ENCODE assay signal across 24 mouse cellular contexts in genomic region chr1:158218294-158218693, GRCm38 (mm10).
DNase-seq lines count a peak whose midpoint lies in the region; ATAC-seq and TF ChIP-seq lines count a peak whose summit lies in the region.
"Had no signal": no experiment of that assay in that cellular context is flagged by ENCODE, and none has a peak within 500 bp of the region (broad histone marks: within the 10 kb centered on the region; RNA-seq: fewer than 3 reads in every experiment).

No protein-coding gene starts in this region.

- H3K4me1 ChIP-seq in liver, embryonic 12.5 days = no peaks in the 10 kb centered on the region
- H3K4me1 ChIP-seq in liver, embryonic 11.5 days (replicated peaks; ENCODE audit: control insufficient read depth, insufficient read depth, low read length) = no peaks in the 10 kb centered on the region
- H3K4me1 ChIP-seq in stomach, postnatal 0 days (replicated peaks; ENCODE audit: control insufficient read depth, insufficient read depth) = no peaks in the 10 kb centered on the region
- H3K4me1 ChIP-seq in hindbrain, embryonic 10.5 days (replicated peaks) = peaks cover 33% of the 10 kb centered on the region
- H3K4me1 ChIP-seq: heart, embryonic 15.5 days had no signal

- no peak overlapping the region for H3K27ac ChIP-seq in liver, embryonic 12.5 days
- no peak overlapping the region for H3K27ac ChIP-seq in liver, embryonic 11.5 days (ENCODE audit: low read depth, low read length)
- no peak overlapping the region for H3K27ac ChIP-seq in stomach, postnatal 0 days (replicated peaks)
- H3K27ac ChIP-seq in hindbrain, embryonic 10.5 days = no peak overlapping the region
- H3K27ac ChIP-seq: embryonic facial prominence, embryonic 12.5 days; forebrain, embryonic 13.5 days; heart, adult 2 months; heart, embryonic 15.5 days; hindbrain, embryonic 14.5 days had no signal

- ATAC-seq in liver, embryonic 12.5 days = peak; percentile 37; the same call in 1 of the 2 replicates
- no peak; the same call in 1 of the 2 replicates for ATAC-seq in liver, embryonic 11.5 days (replicated peaks; ENCODE audit: low FRiP score)
- ATAC-seq in common myeloid progenitor, adult 5-6 weeks (replicated peaks; ENCODE audit: low read depth, poor library complexity, severe bottlenecking) = peak; percentile 92
- ATAC-seq in megakaryocyte progenitor cell, adult 5-6 weeks (replicated peaks; ENCODE audit: poor library complexity) = peak; percentile 67
- ATAC-seq in stomach, postnatal 0 days (ENCODE audit: low FRiP score, low TSS enrichment) = 0 out of 2 replicates have a peak, but pooled peaks have one; percentile 24
- ATAC-seq: activated CD4-positive, CD25-positive, alpha-beta regulatory T cell, adult 4 months; CD4-positive, CD25-positive, alpha-beta regulatory T cell, adult 4 months; forebrain, embryonic 13.5 days; forebrain, postnatal 0 days; Patski had no signal

- no peak for TF ChIP-seq CTCF in stomach, postnatal 0 days (IDR thresholded peaks at IDR 0.05; ENCODE audit: low read depth)

- WGBS in liver, embryonic 12.5 days (ENCODE audit: insufficient replicate concordance) = 21% methylated on average over 2 of the region's 2 CpGs
- 29% methylated on average over 2 of the region's 2 CpGs for WGBS in liver, embryonic 11.5 days
- WGBS in stomach, postnatal 0 days = 61% methylated on average over 2 of the region's 2 CpGs
- 56% methylated on average over 2 of the region's 2 CpGs for WGBS in hindbrain, embryonic 10.5 days

- H3K27me3 ChIP-seq in liver, embryonic 12.5 days (replicated peaks) = no peaks in the 10 kb centered on the region
- H3K27me3 ChIP-seq in liver, embryonic 11.5 days (replicated peaks; ENCODE audit: control insufficient read depth, insufficient read depth, low read length) = no peaks in the 10 kb centered on the region
- H3K27me3 ChIP-seq in stomach, postnatal 0 days (ENCODE audit: control insufficient read depth, insufficient read depth, low read length) = no peaks in the 10 kb centered on the region
- H3K27me3 ChIP-seq in hindbrain, embryonic 10.5 days (ENCODE audit: insufficient read depth, poor library complexity, severe bottlenecking) = peaks cover 3% of the 10 kb centered on the region; the same call in 1 of the 2 replicates
- H3K27me3 ChIP-seq: embryonic facial prominence, embryonic 12.5 days; forebrain, embryonic 13.5 days; heart, embryonic 15.5 days had no signal

- no peaks in the 10 kb centered on the region for H3K36me3 ChIP-seq in liver, embryonic 12.5 days
- no peaks in the 10 kb centered on the region for H3K36me3 ChIP-seq in liver, embryonic 11.5 days (ENCODE audit: control insufficient read depth, insufficient read depth, low read length)
- no peaks in the 10 kb centered on the region for H3K36me3 ChIP-seq in stomach, postnatal 0 days (ENCODE audit: control insufficient read depth, insufficient read depth, low read length)
- no peaks in the 10 kb centered on the region for H3K36me3 ChIP-seq in hindbrain, embryonic 10.5 days
- H3K36me3 ChIP-seq: embryonic facial prominence, embryonic 12.5 days; G1E; heart, embryonic 15.5 days had no signal

- no peak overlapping the region for H3K4me2 ChIP-seq in liver, embryonic 12.5 days
- no peak overlapping the region for H3K4me2 ChIP-seq in liver, embryonic 11.5 days
- H3K4me2 ChIP-seq in stomach, postnatal 0 days (replicated peaks; ENCODE audit: low read depth) = no peak overlapping the region
- H3K4me2 ChIP-seq: embryonic facial prominence, embryonic 12.5 days; forebrain, embryonic 13.5 days; heart, embryonic 11.5 days; heart, embryonic 15.5 days; hindbrain, embryonic 14.5 days had no signal

- no peak for DNase-seq in liver, embryonic 11.5 days (ENCODE audit: low spot score)
- DNase-seq in stomach, postnatal 0 days (ENCODE audit: low spot score) = no peak
- DNase-seq in hindbrain, embryonic 10.5 days (ENCODE audit: low spot score) = no peak
- DNase-seq in layer of hippocampus, postnatal 14 days (ENCODE audit: low spot score in 2 of 2) = no peak
- DNase-seq: adrenal gland, postnatal 14 days; cerebellum, adult 11-12 months; cerebellum, adult 9-10 months; cerebellum, postnatal 25 days; forebrain, postnatal 0 days; gastrocnemius, postnatal 14 days; heart, adult 2 months; heart, postnatal 14 days had no signal

- no peak for TF ChIP-seq EP300 in stomach, postnatal 0 days (optimal IDR thresholded peaks at IDR 0.05)

- no peak overlapping the region for H3K4me3 ChIP-seq in liver, embryonic 12.5 days
- H3K4me3 ChIP-seq in liver, embryonic 11.5 days (ENCODE audit: low read depth, low read length) = no peak overlapping the region
- no peak overlapping the region for H3K4me3 ChIP-seq in stomach, postnatal 0 days (ENCODE audit: low read depth, low read length)
- no peak overlapping the region for H3K4me3 ChIP-seq in hindbrain, embryonic 10.5 days
- H3K4me3 ChIP-seq: embryonic facial prominence, embryonic 12.5 days; forebrain, embryonic 13.5 days; heart, adult 2 months; heart, embryonic 15.5 days had no signal

- H3K9ac ChIP-seq in liver, embryonic 12.5 days = no peak overlapping the region
- H3K9ac ChIP-seq in liver, embryonic 11.5 days (ENCODE audit: low read depth, low read length) = no peak overlapping the region
- H3K9ac ChIP-seq in stomach, postnatal 0 days (ENCODE audit: low read length) = no peak overlapping the region
- H3K9ac ChIP-seq: embryonic facial prominence, embryonic 12.5 days; forebrain, embryonic 13.5 days; forebrain, postnatal 0 days; heart, embryonic 15.5 days; hindbrain, embryonic 14.5 days had no signal

- no peaks in the 10 kb centered on the region for H3K9me3 ChIP-seq in liver, embryonic 12.5 days (replicated peaks)
- H3K9me3 ChIP-seq in liver, embryonic 11.5 days (ENCODE audit: control insufficient read depth, low read length) = no peaks in the 10 kb centered on the region
- no peaks in the 10 kb centered on the region for H3K9me3 ChIP-seq in stomach, postnatal 0 days (ENCODE audit: control insufficient read depth, low read length)
- H3K9me3 ChIP-seq in hindbrain, embryonic 10.5 days = no peaks in the 10 kb centered on the region
- H3K9me3 ChIP-seq: embryonic facial prominence, embryonic 12.5 days; forebrain, embryonic 13.5 days; heart, embryonic 15.5 days had no signal
